Mouse (Mus musculus) myocyte (in vitro differentiated cells): ENCODE results near the gene B020031M17Rik.
"Not testable (repeated sequence)": the region's sequence is repeated elsewhere in the genome, so short reads cannot be mapped to it uniquely, and the experiment has no call there.

Experiments
- POLR2AphosphoS2 ChIP-seq: IDR thresholded peaks from one replicate; pipeline ENCODE4 v1.6.1; 2011; ENCODE audit warnings: low read depth, control low read depth; ENCODE audit not compliant: insufficient read length
- TCF12 ChIP-seq: IDR thresholded peaks from one replicate; pipeline ENCODE4 v1.6.1; 2011; ENCODE audit warnings: mild to moderate bottlenecking, control low read depth; ENCODE audit not compliant: poor library complexity, insufficient read depth, severe bottlenecking
- USF1 ChIP-seq: IDR thresholded peaks from one replicate; pipeline ENCODE4 v1.6.1; 2011; ENCODE audit warnings: low read depth, mild to moderate bottlenecking, control low read depth, moderate library complexity

DNA sequence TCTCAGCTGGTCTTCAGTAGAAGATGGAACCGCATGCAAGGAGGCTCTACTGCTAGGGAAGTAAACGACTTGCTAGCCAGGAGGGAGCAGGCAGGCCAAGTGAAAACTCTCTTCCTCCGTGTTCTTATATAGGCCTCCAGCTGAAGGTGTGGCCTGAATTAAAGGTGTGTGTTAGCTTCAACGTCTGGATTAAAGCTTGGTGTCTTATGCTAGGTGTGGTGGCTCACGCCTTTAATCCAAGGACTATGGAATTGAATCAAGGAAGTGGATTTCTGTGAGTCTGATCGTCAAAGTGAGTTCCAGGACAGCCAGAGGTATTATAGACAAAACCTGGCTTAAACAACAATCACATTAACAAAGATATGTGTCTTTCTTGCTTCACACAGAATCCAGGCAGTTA lies at the start of gene B020031M17Rik:
- TF ChIP-seq POLR2AphosphoS2, TCF12, USF1: not testable (repeated sequence)
